Comparison of ENCODE assay signal across 8 mouse cellular contexts in the genomic region with DNA sequence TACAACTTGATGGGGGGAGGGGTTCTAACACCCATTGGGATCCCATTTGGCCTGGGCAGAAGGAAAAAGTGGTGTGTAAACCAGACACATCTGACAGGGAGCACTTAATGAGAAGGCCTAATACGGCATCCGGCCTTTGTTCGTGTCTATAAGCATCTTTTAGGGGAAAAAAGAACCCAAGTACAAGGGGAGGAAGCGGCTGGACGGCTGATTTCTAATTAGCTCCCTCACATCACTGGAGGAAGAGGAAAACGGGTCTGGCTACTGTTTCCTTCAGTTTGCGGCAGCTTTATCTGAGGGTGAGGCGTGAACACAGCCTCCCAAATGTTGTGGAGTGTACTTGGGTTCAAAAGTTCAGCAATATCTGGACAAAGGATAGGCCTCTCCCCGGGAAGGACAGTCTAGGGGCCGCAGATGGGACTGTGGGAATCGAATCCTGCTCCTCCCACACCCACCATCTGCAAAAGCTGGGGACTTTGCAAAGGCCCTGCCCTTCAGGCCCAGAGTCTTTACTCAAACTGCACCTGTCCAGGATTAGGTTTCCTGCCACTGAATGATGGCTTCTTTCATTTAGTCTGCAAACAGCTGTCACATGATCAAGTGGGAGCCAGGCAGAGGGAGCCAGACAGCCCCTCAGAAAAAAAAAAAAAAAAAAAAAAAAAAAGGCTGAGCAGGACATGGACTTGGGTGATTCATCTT.
A peak's percentile ranks its signal among the peaks of the same experiment; 100 is the strongest.
DNase-seq lines count a peak whose midpoint lies in the region; TF ChIP-seq lines count a peak whose summit lies in the region.

No protein-coding gene starts in this region.

- WGBS in heart, adult 2 months = 27% methylated on average over 11 of the region's 11 CpGs

- peaks cover 7% of the 10 kb centered on the region for H3K36me3 ChIP-seq in heart, adult 2 months (ENCODE audit: control insufficient read depth, insufficient read depth, low read length)

- H3K4me3 ChIP-seq in heart, adult 2 months = no peak overlapping the region

- intact Hi-C loops in heart, adult 2 months (cut with DNase I) = loop anchor here (1.0 to 5.0 kb wide), 4 partner anchors 40 to 234 kb away; partner anchors contain the start of gene Sox4

- no peak for TF ChIP-seq POLR2A in heart, adult 2 months (IDR thresholded peaks at IDR 0.05; ENCODE audit: insufficient read depth, low read depth, low read length)

- no peak overlapping the region for H3K9ac ChIP-seq in heart, adult 2 months (ENCODE audit: low read depth, low read length)

- H3K27me3 ChIP-seq in heart, adult 2 months (ENCODE audit: control insufficient read depth, insufficient read depth, low read length) = no peaks in the 10 kb centered on the region

- H3K27ac ChIP-seq in heart, adult 2 months = peak overlapping the region; percentile 40

- peak; percentile 13 for DNase-seq in testis, postnatal 14 days (ENCODE audit: low spot score)
- no peak for DNase-seq in testis, postnatal 10 days (ENCODE audit: low spot score)
- peak; percentile 49 to 72 for DNase-seq in heart, adult 2 months
- peak; percentile 42 for DNase-seq in kidney, adult 9 months
- DNase-seq in lung, postnatal 4 days = peak; percentile 43 to 67
- DNase-seq in thymus, postnatal 25 days = peak; percentile 42
- no peak for DNase-seq in cerebellum, postnatal 4 days (ENCODE audit: low spot score in 2 of 2)
- no peak for DNase-seq in urinary bladder, postnatal 36 days (ENCODE audit: low spot score in 2 of 2)

- TF ChIP-seq EP300 in heart, adult 2 months (IDR thresholded peaks at IDR 0.05; ENCODE audit: insufficient read depth, low read depth, low read length) = 0 out of 2 replicates have a peak, but pooled peaks have one; percentile 62

- H3K4me1 ChIP-seq in heart, adult 2 months (ENCODE audit: control insufficient read depth, insufficient read depth, low read length) = peaks cover 13% of the 10 kb centered on the region

- H3K79me2 ChIP-seq in heart, adult 2 months (replicated peaks; ENCODE audit: control insufficient read depth, insufficient read depth, low read length) = no peaks in the 10 kb centered on the region

- peak; percentile 18; the same call in 1 of the 2 replicates for TF ChIP-seq CTCF in heart, adult 2 months (IDR thresholded peaks at IDR 0.05)

Comparison
In these comparisons a context has a peak if more than half of its experiments do, and no peak if none do; other contexts are left out.
1. DNase-seq: peak in testis, postnatal 14 days (single experiment), heart, adult 2 months (2 of 2), kidney, adult 9 months (single experiment), lung, postnatal 4 days (2 of 2) and thymus, postnatal 25 days (single experiment); none in testis, postnatal 10 days (single experiment), cerebellum, postnatal 4 days (0 of 2) and urinary bladder, postnatal 36 days (0 of 2).